In genomic region chr5:29770935-29771334, GRCm38 (mm10) we compare ENCODE assay signal across 11 mouse cellular contexts. TPM values are rescaled to one million over a fixed set of nuclear protein-coding genes. Genes with fewer than 3 reads are reported as not detected.
A peak's percentile ranks its signal among the peaks of the same experiment; 100 is the strongest.
DNase-seq lines count a peak whose midpoint lies in the region; ATAC-seq and TF ChIP-seq lines count a peak whose summit lies in the region.
"Had no signal": no experiment of that assay in that cellular context is flagged by ENCODE, and none has a peak within 500 bp of the region (broad histone marks: within the 10 kb centered on the region; RNA-seq: fewer than 3 reads in every experiment).

No protein-coding gene starts in this region.

- H3K27me3 ChIP-seq in heart, adult 2 months (ENCODE audit: control insufficient read depth, insufficient read depth, low read length), result no peaks in the 10 kb centered on the region
- H3K27me3 ChIP-seq: limb, embryonic 12.5 days had no signal

- H3K4me3 ChIP-seq in heart, adult 2 months, result no peak overlapping the region
- H3K4me3 ChIP-seq: limb, embryonic 12.5 days had no signal

- peaks cover 36% of the 10 kb centered on the region for H3K36me3 ChIP-seq in heart, adult 2 months (ENCODE audit: control insufficient read depth, insufficient read depth, low read length)

- H3K79me2 ChIP-seq in heart, adult 2 months (replicated peaks; ENCODE audit: control insufficient read depth, insufficient read depth, low read length), result peaks cover 5% of the 10 kb centered on the region; the same call in 1 of the 2 replicates

- intact Hi-C loops in heart, adult 2 months (cut with DNase I), result no loop called here

- peak; percentile 51 for TF ChIP-seq CTCF in heart, adult 2 months (IDR thresholded peaks at IDR 0.05)
- peak; percentile 30; the same call in 1 of the 2 replicates for TF ChIP-seq CTCF in brain, embryonic 14.5 days (IDR thresholded peaks at IDR 0.05; ENCODE audit: borderline replicate concordance, extremely low read depth, insufficient read depth, insufficient read length)

- no peak for TF ChIP-seq EP300 in heart, adult 2 months (IDR thresholded peaks at IDR 0.05; ENCODE audit: insufficient read depth, low read depth, low read length)

- H3K4me1 ChIP-seq in heart, adult 2 months (ENCODE audit: control insufficient read depth, insufficient read depth, low read length), result peaks cover 14% of the 10 kb centered on the region

- no peak for TF ChIP-seq POLR2A in heart, adult 2 months (IDR thresholded peaks at IDR 0.05; ENCODE audit: insufficient read depth, low read depth, low read length)
- TF ChIP-seq POLR2A in brain, embryonic 14.5 days (IDR thresholded peaks at IDR 0.05; ENCODE audit: borderline replicate concordance, extremely low read depth, insufficient read depth, insufficient read length, poor library complexity, severe bottlenecking), result no peak

- H3K9ac ChIP-seq in heart, adult 2 months (ENCODE audit: low read depth, low read length), result no peak overlapping the region
- H3K9ac ChIP-seq: limb, embryonic 12.5 days had no signal

- no peak for DNase-seq in heart, adult 2 months
- DNase-seq in heart, adult 8-10 months (ENCODE audit: low spot score), result no peak
- DNase-seq in lung, postnatal 10 days, result peak; percentile 25
- DNase-seq in lung, postnatal 25 days (ENCODE audit: low spot score), result no peak
- DNase-seq in brain, embryonic 14.5 days (ENCODE audit: low read depth), result peak; percentile 6
- no peak for DNase-seq in right cerebral cortex, postnatal 25 days
- no peak for DNase-seq in Muller cell, postnatal 12 days (ENCODE audit: inconsistent ontology term)
- DNase-seq: heart, postnatal 14 days; kidney, postnatal 14 days had no signal

- ATAC-seq in megakaryocyte progenitor cell, adult 5-6 weeks (replicated peaks; ENCODE audit: poor library complexity), result peak; percentile 59; the same call in 1 of the 2 replicates

- H3K27ac ChIP-seq in heart, adult 2 months, result no peak overlapping the region
- H3K27ac ChIP-seq: limb, embryonic 12.5 days had no signal

- 83% methylated on average over 1 of the region's 1 CpGs for WGBS in heart, adult 2 months

RNA-seq across cellular contexts. Expression of gene Gm5129, which starts 35.2 kb away (rescaled TPM):
- total RNA-seq in heart, adult 2 months (2021), result not detected
- polyA plus RNA-seq in heart, adult 2 months (2012; rRNA removed), result not detected in 2 replicates
- total RNA-seq in heart, adult 8-10 months (2022), result not detected
- polyA plus RNA-seq in brain, embryonic 14.5 days (2012; rRNA removed), result 0.93 TPM in 1 of 2 replicates, not detected in the other
- total RNA-seq in megakaryocyte progenitor cell, adult 5-6 weeks (2015), result 1.7 TPM in 1 of 2 replicates, not detected in the other
- not detected in 2 replicates for total RNA-seq in megakaryocyte progenitor cell, adult 5-6 weeks (2017)
- total RNA-seq: heart, postnatal 14 days had no signal
- polyA plus RNA-seq: limb, embryonic 12.5 days had no signal

RNA-seq across cellular contexts. Expression of gene Dnajb6, which starts 35.4 kb away (rescaled TPM):
- total RNA-seq in heart, adult 2 months (2021), result 10 to 100 TPM; 71.0 to 78.4 TPM
- polyA plus RNA-seq in heart, adult 2 months (2012; rRNA removed), result 34.0 and 39.3 TPM in 2 replicates
- total RNA-seq in heart, adult 8-10 months (2022), result 10 to 100 TPM; 79.5 to 84.4 (median 83.3) TPM
- polyA plus RNA-seq in brain, embryonic 14.5 days (2012; rRNA removed), result 183 and 201 TPM in 2 replicates
- total RNA-seq in megakaryocyte progenitor cell, adult 5-6 weeks (2015), result 139 and 173 TPM in 2 replicates
- total RNA-seq in megakaryocyte progenitor cell, adult 5-6 weeks (2017), result 142 and 144 TPM in 2 replicates

Comparison
In these comparisons a context has a peak if more than half of its experiments do, and no peak if none do; other contexts are left out.
1. DNase-seq: peak in lung, postnatal 10 days (single experiment) and brain, embryonic 14.5 days (single experiment); none in heart, adult 2 months (0 of 2), heart, adult 8-10 months (single experiment), lung, postnatal 25 days (single experiment), right cerebral cortex, postnatal 25 days (single experiment) and Muller cell, postnatal 12 days (single experiment).